Mouse (Mus musculus) hindbrain, embryonic 13.5 days (tissue): ENCODE data around the gene Cfap61. TPM values are rescaled to one million over a fixed set of nuclear protein-coding genes. Genes with fewer than 3 reads are reported as not detected.

Source experiments
- ATAC-seq: fragments of 200-750 bp; cut with Nextera tagmentation; 2 replicates; pipeline ENCODE4 v1.8.0; 2017; ENCODE audit warnings: moderate TSS enrichment; ENCODE audit not compliant: low FRiP score
- H3K27ac ChIP-seq: fragments of 300-500 bp; sonication (generic); 2 replicates; pipeline ENCODE4 v1.5.1; 2015; ENCODE audit warnings: inconsistent platforms, mild to moderate bottlenecking, moderate library complexity
- H3K27me3 ChIP-seq: fragments of 300-500 bp; sonication (generic); 2 replicates; pipeline ENCODE4 v1.6.1; 2015; ENCODE audit warnings: mild to moderate bottlenecking, inconsistent platforms
- H3K36me3 ChIP-seq: fragments of 300-500 bp; sonication (generic); 2 replicates; pipeline ENCODE4 v1.6.1; 2015; ENCODE audit warnings: mild to moderate bottlenecking, inconsistent platforms
- H3K4me1 ChIP-seq: fragments of 300-500 bp; sonication (generic); replicated peaks from 2 replicates; pipeline ENCODE4 v1.6.1; 2015; ENCODE audit warnings: inconsistent platforms
- H3K4me2 ChIP-seq: fragments of 300-500 bp; sonication (generic); 2 replicates; pipeline ENCODE4 v1.6.1; 2015; ENCODE audit warnings: inconsistent platforms, mild to moderate bottlenecking, moderate library complexity
- H3K4me3 ChIP-seq: fragments of 300-500 bp; sonication (generic); 2 replicates; pipeline ENCODE4 v1.5.1; 2015; ENCODE audit warnings: mild to moderate bottlenecking, inconsistent platforms
- H3K9ac ChIP-seq: fragments of 300-500 bp; sonication (generic); 2 replicates; pipeline ENCODE4 v1.6.1; 2015; ENCODE audit warnings: mild to moderate bottlenecking, inconsistent platforms
- H3K9me3 ChIP-seq: fragments of 300-500 bp; sonication (generic); 2 replicates; pipeline ENCODE4 v1.6.1; 2016; ENCODE audit warnings: inconsistent platforms
- WGBS: fragments of 180-500 bp; shearing (Covaris S2); methylation state at CpG from one replicate; pipeline ENCODE4 v1.1.7; 2015; 5-methylcytosine and 5-hydroxymethylcytosine counted together
- polyA plus RNA-seq: library from polyadenylated mRNA; unstranded; fragments of >200 nt; fragmentation: Nextera tagmentation; extraction: Ambion mirVana; gene quantifications from 2 replicates; pipeline ENCODE4 v1.2.1, GENCODE M21; 2015

The Cfap61 gene
- polyA plus RNA-seq, 1 experiment from 2014 or later: 3.8 TPM

GRCm38 (mm10) chr2:146048221-146048829 lies 113.7 kb downstream of the Cfap61 start:
- WGBS: 59% methylated on average over 17 of the region's 17 CpGs

GRCm38 (mm10) chr2:146049339-146049738 lies 114.8 kb downstream of the Cfap61 start:
- 86% methylated on average over 5 of the region's 5 CpGs for WGBS
- peaks cover 19% of the 10 kb centered on the region for H3K4me1 ChIP-seq
- no peaks in the 10 kb centered on the region for H3K36me3 ChIP-seq
- 0 out of 2 replicates have a peak, but pooled peaks cover 9% of the 10 kb centered on the region for H3K27me3 ChIP-seq
- no peak overlapping the region for H3K4me3 ChIP-seq
- H3K4me2 ChIP-seq: no peak overlapping the region
- no peak overlapping the region for H3K27ac ChIP-seq
- no peak for ATAC-seq
- no peak overlapping the region for H3K9ac ChIP-seq
- H3K9me3 ChIP-seq: no peaks in the 10 kb centered on the region

More at GRCm38 (mm10) chr2:146048221-146048829, 113.7 kb downstream of the Cfap61 start:
- H3K9ac ChIP-seq: no peak overlapping the region
- 0 out of 2 replicates have a peak, but pooled peaks cover 5% of the 10 kb centered on the region for H3K27me3 ChIP-seq
- no peak for ATAC-seq
- H3K9me3 ChIP-seq: no peaks in the 10 kb centered on the region
- peaks cover 24% of the 10 kb centered on the region for H3K4me1 ChIP-seq
- H3K27ac ChIP-seq: no peak overlapping the region
- no peaks in the 10 kb centered on the region for H3K36me3 ChIP-seq
- no peak overlapping the region for H3K4me3 ChIP-seq
- no peak overlapping the region for H3K4me2 ChIP-seq

- 0 out of 2 replicates have a peak, but pooled peaks cover 10% of the 10 kb centered on the region for H3K27me3 ChIP-seq
- ATAC-seq: no peak
- no peak overlapping the region for H3K4me3 ChIP-seq
- no peak overlapping the region for H3K9ac ChIP-seq
- H3K4me1 ChIP-seq: peaks cover 13% of the 10 kb centered on the region
- 18% methylated on average over 3 of the region's 3 CpGs for WGBS
- no peak overlapping the region for H3K27ac ChIP-seq
- no peak overlapping the region for H3K4me2 ChIP-seq
- H3K36me3 ChIP-seq: no peaks in the 10 kb centered on the region
- no peaks in the 10 kb centered on the region for H3K9me3 ChIP-seq
Observed at GRCm38 (mm10) chr2:146050069-146050468, 115.5 kb downstream of the Cfap61 start.

GRCm38 (mm10) chr2:146051334-146051733 lies 116.8 kb downstream of the Cfap61 start:
- no peak overlapping the region for H3K4me3 ChIP-seq
- H3K9me3 ChIP-seq: no peaks in the 10 kb centered on the region
- H3K27me3 ChIP-seq: 0 out of 2 replicates have a peak, but pooled peaks cover 10% of the 10 kb centered on the region
- 0 out of 2 replicates have a peak, but pooled peaks cover 3% of the 10 kb centered on the region for H3K4me1 ChIP-seq
- no peak overlapping the region for H3K27ac ChIP-seq
- no peak overlapping the region for H3K9ac ChIP-seq
- no peak for ATAC-seq
- H3K36me3 ChIP-seq: no peaks in the 10 kb centered on the region
- no peak overlapping the region for H3K4me2 ChIP-seq
- WGBS: 86% methylated on average over 4 of the region's 4 CpGs

GRCm38 (mm10) chr2:146057123-146057522 lies 122.5 kb downstream of the Cfap61 start:
- ATAC-seq: no peak
- Histone ChIP-seq H3K4me2 (no peak overlapping the region), H3K36me3 (no peaks in the 10 kb centered on the region), H3K27me3 (0 out of 2 replicates have a peak, but pooled peaks cover 5% of the 10 kb centered on the region), H3K9me3 (no peaks in the 10 kb centered on the region), H3K4me1 (peaks cover 12% of the 10 kb centered on the region), H3K27ac (no peak overlapping the region), H3K9ac (no peak overlapping the region), H3K4me3 (no peak overlapping the region)
- 84% methylated on average over 4 of the region's 4 CpGs for WGBS

GRCm38 (mm10) chr2:146058791-146059190 lies 124.2 kb downstream of the Cfap61 start:
- no peak overlapping the region for H3K4me2 ChIP-seq
- no peak overlapping the region for H3K4me3 ChIP-seq
- H3K36me3 ChIP-seq: no peaks in the 10 kb centered on the region
- H3K27me3 ChIP-seq: 0 out of 2 replicates have a peak, but pooled peaks cover 5% of the 10 kb centered on the region
- H3K9ac ChIP-seq: no peak overlapping the region
- H3K27ac ChIP-seq: no peak overlapping the region
- H3K4me1 ChIP-seq: peaks cover 28% of the 10 kb centered on the region
- H3K9me3 ChIP-seq: no peaks in the 10 kb centered on the region
- no peak for ATAC-seq
- 28% methylated on average over 3 of the region's 3 CpGs for WGBS

- Histone ChIP-seq H3K4me3 (peak overlapping the region; percentile 4; the same call in 1 of the 2 replicates), H3K4me1 (peaks cover 29% of the 10 kb centered on the region), H3K36me3 (no peaks in the 10 kb centered on the region), H3K9ac (no peak overlapping the region), H3K9me3 (no peaks in the 10 kb centered on the region), H3K4me2 (peak overlapping the region; percentile 46), H3K27ac (peak overlapping the region; percentile 30; the same call in 1 of the 2 replicates), H3K27me3 (no peaks in the 10 kb centered on the region)
- ATAC-seq: peak; percentile 56; the same call in 1 of the 2 replicates
- WGBS: 35% methylated on average over 16 of the region's 16 CpGs
Observed at GRCm38 (mm10) chr2:146061421-146062300, 127.1 kb downstream of the Cfap61 start.

- Histone ChIP-seq H3K4me2 (peak overlapping the region; percentile 46), H3K27ac (peak overlapping the region; percentile 30; the same call in 1 of the 2 replicates), H3K9ac (no peak overlapping the region), H3K36me3 (no peaks in the 10 kb centered on the region), H3K4me3 (peak overlapping the region; percentile 4; the same call in 1 of the 2 replicates), H3K27me3 (no peaks in the 10 kb centered on the region), H3K9me3 (no peaks in the 10 kb centered on the region), H3K4me1 (peaks cover 29% of the 10 kb centered on the region)
- WGBS: 8% methylated on average over 13 of the region's 13 CpGs
- no peak for ATAC-seq
Observed at GRCm38 (mm10) chr2:146062330-146063092, 127.9 kb downstream of the Cfap61 start.

GRCm38 (mm10) chr2:146063093-146064074 lies 128.8 kb downstream of the Cfap61 start:
- H3K9me3 ChIP-seq: no peaks in the 10 kb centered on the region
- no peak overlapping the region for H3K27ac ChIP-seq
- no peak overlapping the region for H3K4me3 ChIP-seq
- ATAC-seq: peak; percentile 38; the same call in 1 of the 2 replicates
- peak overlapping the region; percentile 46 for H3K4me2 ChIP-seq
- no peaks in the 10 kb centered on the region for H3K36me3 ChIP-seq
- H3K27me3 ChIP-seq: no peaks in the 10 kb centered on the region
- H3K4me1 ChIP-seq: peaks cover 29% of the 10 kb centered on the region
- 22% methylated on average over 11 of the region's 11 CpGs for WGBS
- H3K9ac ChIP-seq: peak overlapping the region; percentile 30; the same call in 1 of the 2 replicates

- Histone ChIP-seq H3K9me3 (no peaks in the 10 kb centered on the region), H3K4me2 (no peak overlapping the region), H3K27ac (no peak overlapping the region), H3K27me3 (no peaks in the 10 kb centered on the region), H3K4me3 (no peak overlapping the region), H3K4me1 (peaks cover 15% of the 10 kb centered on the region), H3K9ac (no peak overlapping the region), H3K36me3 (no peaks in the 10 kb centered on the region)
- 44% methylated on average over 4 of the region's 4 CpGs for WGBS
- ATAC-seq: no peak
Observed at GRCm38 (mm10) chr2:146067364-146067763, 132.8 kb downstream of the Cfap61 start.

- no peak for ATAC-seq
- Histone ChIP-seq H3K4me2 (no peak overlapping the region), H3K9ac (no peak overlapping the region), H3K4me3 (no peak overlapping the region), H3K27me3 (no peaks in the 10 kb centered on the region), H3K27ac (no peak overlapping the region), H3K36me3 (no peaks in the 10 kb centered on the region), H3K9me3 (no peaks in the 10 kb centered on the region), H3K4me1 (0 out of 2 replicates have a peak, but pooled peaks cover 6% of the 10 kb centered on the region)
- WGBS: 14% methylated on average over 6 of the region's 6 CpGs
Observed at GRCm38 (mm10) chr2:146073300-146073699, 138.7 kb downstream of the Cfap61 start.
